Mouse (Mus musculus): ENCODE results near the gene Tle6. TPM values are rescaled to one million over a fixed set of nuclear protein-coding genes. Genes with fewer than 3 reads are reported as not detected.

Gene Tle6
- polyA plus RNA-seq, 1 experiment = 8.6 TPM

DNA sequence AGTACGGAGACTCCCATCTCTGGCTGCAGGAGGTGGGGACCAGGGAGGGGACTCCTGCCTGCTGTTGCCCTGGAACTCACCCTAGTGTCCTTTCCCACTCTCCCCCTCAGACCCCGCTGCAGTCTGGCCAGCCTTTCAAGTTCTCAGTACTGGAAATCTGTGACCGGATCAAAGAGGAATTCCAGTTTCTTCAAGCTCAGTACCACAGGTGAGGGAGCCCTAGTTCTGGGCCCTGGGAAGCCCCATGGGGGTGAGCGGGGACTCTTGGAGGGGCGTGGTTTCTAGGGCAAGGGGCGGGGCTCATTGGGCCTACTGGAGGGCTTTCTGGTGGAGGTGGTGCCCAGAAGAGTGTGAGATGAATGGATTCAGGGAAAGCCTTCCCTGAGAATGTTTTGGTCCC is 25.2 kb downstream of the Tle6 start:
- Histone ChIP-seq H3K79me3 (ENCODE audit: low read depth) (no peaks in the 10 kb centered on the region), H3ac (ENCODE audit: control insufficient read depth, insufficient read length, low read depth) (peak overlapping the region; percentile 71), H3K27me3 (ENCODE audit: control insufficient read depth, insufficient read depth, insufficient read length) (no peaks in the 10 kb centered on the region), H3K79me2 (ENCODE audit: control insufficient read depth, insufficient read depth) (no peaks in the 10 kb centered on the region), H3K36me3 (ENCODE audit: control insufficient read depth, insufficient read depth) (no peaks in the 10 kb centered on the region), H3K4me3 (ENCODE audit: insufficient read depth, poor library complexity, severe bottlenecking) (peak overlapping the region; percentile 49)
- no peak for TF ChIP-seq FOSL1 (IDR thresholded peaks at IDR 0.05; ENCODE audit: insufficient read depth, low read length, poor library complexity, severe bottlenecking)
- no peak for TF ChIP-seq USF1 (IDR thresholded peaks at IDR 0.05; ENCODE audit: low read depth)
- no peak for TF ChIP-seq CEBPB (IDR thresholded peaks at IDR 0.05; ENCODE audit: low read depth)
- TF ChIP-seq MYOG (IDR thresholded peaks at IDR 0.05; ENCODE audit: control insufficient read depth, extremely low read depth, insufficient read length) = no peak
- no peak for TF ChIP-seq MYOD1 (IDR thresholded peaks at IDR 0.05; ENCODE audit: control insufficient read depth, insufficient read length, low read depth)
- TF ChIP-seq MAX (IDR thresholded peaks at IDR 0.05) = no peak
- no peak for TF ChIP-seq CTCF (IDR thresholded peaks at IDR 0.05; ENCODE audit: control insufficient read depth, insufficient read depth, insufficient read length)

DNA sequence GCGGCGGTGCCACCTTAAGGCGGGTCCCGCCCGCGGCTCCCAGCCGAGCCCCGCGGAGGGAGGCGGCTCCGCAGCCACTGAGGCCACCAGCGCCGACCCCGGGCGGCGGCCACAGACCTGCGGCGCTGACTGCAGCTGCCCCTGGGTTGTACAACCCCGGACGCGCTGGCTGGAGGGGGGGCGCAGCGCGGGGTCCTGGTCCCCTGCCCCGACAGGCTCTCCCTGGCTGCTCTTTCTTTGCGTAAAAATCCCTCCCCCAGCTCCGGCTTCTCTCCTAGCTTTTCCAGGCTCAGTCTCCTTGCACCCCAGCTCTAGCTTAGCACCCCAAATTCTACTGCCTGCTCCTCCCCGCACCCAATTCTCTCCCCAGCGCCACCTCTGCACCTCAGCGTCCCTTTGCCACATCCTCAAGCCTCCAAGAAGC is 25.7 kb downstream of the Tle6 start:
- Histone ChIP-seq H3K79me3 (ENCODE audit: low read depth) (no peaks in the 10 kb centered on the region), H3K4me3 (ENCODE audit: insufficient read depth, poor library complexity, severe bottlenecking) (peak overlapping the region; percentile 49), H3K79me2 (ENCODE audit: control insufficient read depth, insufficient read depth) (no peaks in the 10 kb centered on the region), H3K27me3 (ENCODE audit: control insufficient read depth, insufficient read depth, insufficient read length) (no peaks in the 10 kb centered on the region), H3K36me3 (ENCODE audit: control insufficient read depth, insufficient read depth) (no peaks in the 10 kb centered on the region), H3ac (ENCODE audit: control insufficient read depth, insufficient read length, low read depth) (peak overlapping the region; percentile 71)
- TF ChIP-seq MYOD1 (IDR thresholded peaks at IDR 0.05; ENCODE audit: control insufficient read depth, insufficient read length, low read depth) (no peak), FOSL1 (IDR thresholded peaks at IDR 0.05; ENCODE audit: insufficient read depth, low read length, poor library complexity, severe bottlenecking) (no peak), USF1 (IDR thresholded peaks at IDR 0.05; ENCODE audit: low read depth) (no peak), CEBPB (IDR thresholded peaks at IDR 0.05; ENCODE audit: low read depth) (no peak), MYOG (IDR thresholded peaks at IDR 0.05; ENCODE audit: control insufficient read depth, extremely low read depth, insufficient read length) (no peak), MAX (IDR thresholded peaks at IDR 0.05) (no peak), CTCF (IDR thresholded peaks at IDR 0.05; ENCODE audit: control insufficient read depth, insufficient read depth, insufficient read length) (no peak)

DNA sequence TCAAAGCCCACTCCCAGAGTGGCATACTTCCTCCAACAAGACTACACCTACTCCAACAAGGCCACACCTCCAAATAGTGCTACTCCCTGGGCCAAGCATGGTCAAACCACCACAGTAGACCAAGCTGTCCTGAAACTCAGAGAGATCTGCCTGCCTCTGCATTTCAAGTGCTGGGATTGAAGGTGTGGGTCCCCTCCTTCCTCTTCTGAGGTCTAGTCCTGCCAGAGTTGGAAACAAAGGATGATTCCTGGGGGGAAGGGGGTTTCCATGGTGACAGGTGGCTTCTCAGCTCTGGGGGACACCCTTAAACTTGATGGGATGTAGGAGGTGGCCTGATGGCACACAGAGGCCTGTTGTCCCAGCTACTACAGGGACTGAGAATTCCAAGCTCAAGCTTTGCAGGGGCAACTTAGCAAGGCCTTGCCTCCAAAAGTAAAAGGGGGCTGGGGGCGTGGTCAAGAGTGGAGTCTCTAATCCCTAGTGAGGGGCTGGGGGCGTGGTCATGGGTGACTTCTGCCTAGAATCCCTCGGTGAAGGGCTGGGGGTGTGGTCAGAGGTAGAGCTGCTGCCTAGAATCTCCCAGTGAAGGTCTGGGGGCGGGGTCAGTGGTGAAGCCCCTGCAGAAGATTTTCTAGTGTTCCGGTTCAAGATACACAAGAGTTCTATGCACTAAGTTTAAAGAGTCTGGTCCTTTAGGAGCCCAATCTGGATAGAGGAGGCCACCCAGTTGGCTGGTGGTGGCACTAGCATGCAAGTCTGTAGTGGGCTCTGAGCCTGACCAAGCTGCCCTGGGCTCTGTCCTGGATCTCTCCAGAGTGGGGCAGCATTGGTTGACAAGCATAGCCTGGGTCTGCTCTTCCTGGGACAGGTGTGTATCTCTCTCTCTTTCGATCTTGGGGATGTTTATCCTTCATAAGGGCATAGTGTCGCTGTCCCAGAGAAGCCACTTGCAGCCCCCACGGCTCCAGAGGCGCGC is 26.5 kb downstream of the Tle6 start, which contains the start of gene Tle2:
Gene Tle2 (plus strand): TSS at position 481 of the 976 bp plus-strand sequence.
- H3K79me3 ChIP-seq (ENCODE audit: low read depth) = no peaks in the 10 kb centered on the region
- H3K36me3 ChIP-seq (ENCODE audit: control insufficient read depth, insufficient read depth) = no peaks in the 10 kb centered on the region
- H3ac ChIP-seq (ENCODE audit: control insufficient read depth, insufficient read length, low read depth) = peak within 1 kb of the TSS; percentile 71
- peak within 1 kb of the TSS; percentile 49 for H3K4me3 ChIP-seq (ENCODE audit: insufficient read depth, poor library complexity, severe bottlenecking)
- H3K27me3 ChIP-seq (ENCODE audit: control insufficient read depth, insufficient read depth, insufficient read length) = no peaks in the 10 kb centered on the region
- H3K79me2 ChIP-seq (ENCODE audit: control insufficient read depth, insufficient read depth) = no peaks in the 10 kb centered on the region
- TF ChIP-seq CTCF (IDR thresholded peaks at IDR 0.05; ENCODE audit: control insufficient read depth, insufficient read depth, insufficient read length) (no peak), USF1 (IDR thresholded peaks at IDR 0.05; ENCODE audit: low read depth) (no peak), CEBPB (IDR thresholded peaks at IDR 0.05; ENCODE audit: low read depth) (no peak), FOSL1 (IDR thresholded peaks at IDR 0.05; ENCODE audit: insufficient read depth, low read length, poor library complexity, severe bottlenecking) (no peak), MYOG (IDR thresholded peaks at IDR 0.05; ENCODE audit: control insufficient read depth, extremely low read depth, insufficient read length) (no peak), MAX (IDR thresholded peaks at IDR 0.05) (no peak), MYOD1 (IDR thresholded peaks at IDR 0.05; ENCODE audit: control insufficient read depth, insufficient read length, low read depth) (no peak)

DNA sequence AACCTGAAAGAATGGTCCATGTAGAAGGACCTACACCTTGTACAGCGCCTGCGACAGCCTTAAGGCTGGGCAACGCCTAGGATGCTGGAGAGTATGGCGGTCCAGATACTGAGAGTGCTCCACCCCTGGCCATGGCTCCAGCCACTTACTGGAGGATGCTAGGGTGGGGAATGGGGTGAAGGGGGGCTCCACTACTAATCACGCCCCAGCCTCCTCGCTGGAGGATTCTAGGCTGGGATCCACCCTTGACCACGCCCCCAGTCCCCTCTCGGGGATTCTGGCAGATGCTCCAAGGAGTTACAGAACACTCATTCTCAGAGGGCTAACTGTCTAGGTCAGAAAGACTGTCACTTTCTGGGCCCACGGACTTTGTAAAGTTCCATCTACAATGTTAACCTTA is 27.9 kb downstream of the Tle6 start:
- no peak for TF ChIP-seq FOSL1 (IDR thresholded peaks at IDR 0.05; ENCODE audit: insufficient read depth, low read length, poor library complexity, severe bottlenecking)
- TF ChIP-seq MYOG (IDR thresholded peaks at IDR 0.05; ENCODE audit: control insufficient read depth, extremely low read depth, insufficient read length) = no peak
- TF ChIP-seq MYOD1 (IDR thresholded peaks at IDR 0.05; ENCODE audit: control insufficient read depth, insufficient read length, low read depth) = no peak
- TF ChIP-seq CEBPB (IDR thresholded peaks at IDR 0.05; ENCODE audit: low read depth) = no peak
- no peak for TF ChIP-seq CTCF (IDR thresholded peaks at IDR 0.05; ENCODE audit: control insufficient read depth, insufficient read depth, insufficient read length)
- Histone ChIP-seq H3K4me3 (ENCODE audit: insufficient read depth, poor library complexity, severe bottlenecking) (no peak overlapping the region), H3K79me2 (ENCODE audit: control insufficient read depth, insufficient read depth) (no peaks in the 10 kb centered on the region), H3K36me3 (ENCODE audit: control insufficient read depth, insufficient read depth) (no peaks in the 10 kb centered on the region), H3K79me3 (ENCODE audit: low read depth) (no peaks in the 10 kb centered on the region), H3ac (ENCODE audit: control insufficient read depth, insufficient read length, low read depth) (no peak overlapping the region), H3K27me3 (ENCODE audit: control insufficient read depth, insufficient read depth, insufficient read length) (no peaks in the 10 kb centered on the region)

DNA sequence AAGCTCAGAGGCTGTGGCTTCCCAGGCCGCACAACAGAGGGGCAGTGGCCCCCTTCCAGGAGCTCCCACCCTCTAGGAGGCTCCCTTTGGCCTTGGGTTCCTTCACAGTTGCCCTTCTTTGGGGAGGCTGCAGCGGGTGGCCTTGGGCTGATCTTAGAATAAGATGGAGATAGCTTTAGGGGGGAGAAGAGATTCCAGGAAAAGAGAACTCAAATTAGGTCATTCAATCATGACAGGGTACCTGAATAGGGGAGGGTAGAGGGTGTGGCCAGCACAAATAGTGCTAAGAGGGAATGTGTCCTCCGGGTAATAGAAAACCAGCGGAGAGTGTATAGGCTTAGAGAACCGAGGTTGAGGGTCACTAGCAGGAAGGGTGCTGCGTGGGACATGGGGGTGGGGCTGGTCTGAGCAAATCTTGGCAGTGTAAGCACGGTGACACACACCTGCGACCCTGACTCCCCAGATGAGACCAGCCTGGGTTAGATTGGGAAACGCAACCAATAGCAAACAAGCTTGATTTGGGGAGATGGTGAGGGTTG is 28.7 kb downstream of the Tle6 start:
- Histone ChIP-seq H3K4me3 (ENCODE audit: insufficient read depth, poor library complexity, severe bottlenecking) (peak overlapping the region; percentile 43), H3K36me3 (ENCODE audit: control insufficient read depth, insufficient read depth) (no peaks in the 10 kb centered on the region), H3K79me3 (ENCODE audit: low read depth) (no peaks in the 10 kb centered on the region), H3K27me3 (ENCODE audit: control insufficient read depth, insufficient read depth, insufficient read length) (no peaks in the 10 kb centered on the region), H3ac (ENCODE audit: control insufficient read depth, insufficient read length, low read depth) (peak overlapping the region; percentile 77), H3K79me2 (ENCODE audit: control insufficient read depth, insufficient read depth) (no peaks in the 10 kb centered on the region)
- no peak for TF ChIP-seq USF1 (IDR thresholded peaks at IDR 0.05; ENCODE audit: low read depth)

Data from C2C12 (cell line).